In the genomic region with DNA sequence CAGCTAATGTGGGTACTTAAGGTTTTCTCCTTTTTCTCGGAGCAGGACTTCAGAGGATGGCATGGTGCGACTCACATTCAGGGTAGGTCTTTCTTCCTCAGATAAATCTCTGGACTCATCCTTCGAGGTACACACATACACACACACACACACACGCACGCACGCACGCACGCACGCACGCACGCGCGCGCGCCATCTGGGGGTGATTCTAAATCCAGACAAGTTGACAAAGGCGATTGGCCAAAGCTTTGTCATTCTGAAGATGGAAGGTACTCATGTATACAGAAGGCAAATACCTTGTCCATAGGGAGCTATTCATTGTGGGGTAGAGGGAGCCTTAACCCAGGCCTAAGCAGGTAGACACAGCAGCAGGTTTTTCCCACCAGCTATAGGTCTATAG, we compare ENCODE assay signal across 9 mouse cellular contexts.
DNase-seq lines count a peak whose midpoint lies in the region; ATAC-seq and TF ChIP-seq lines count a peak whose summit lies in the region.
"Had no signal": no experiment of that assay in that cellular context is flagged by ENCODE, and none has a peak within 500 bp of the region (broad histone marks: within the 10 kb centered on the region; RNA-seq: fewer than 3 reads in every experiment).

No protein-coding gene starts in this region.

- no peak overlapping the region for H3K9ac ChIP-seq in hindbrain, embryonic 16.5 days (ENCODE audit: low read depth, low read length)
- H3K9ac ChIP-seq in hindbrain, postnatal 0 days (replicated peaks; ENCODE audit: low read length), result no peak overlapping the region
- H3K9ac ChIP-seq in midbrain, embryonic 15.5 days, result peak overlapping the region; percentile 21; the same call in 1 of the 2 replicates

- 87% methylated on average over 16 of the region's 16 CpGs for WGBS in hindbrain, embryonic 10.5 days
- 81% methylated on average over 16 of the region's 16 CpGs for WGBS in hindbrain, embryonic 16.5 days
- 68% methylated on average over 16 of the region's 16 CpGs for WGBS in hindbrain, postnatal 0 days
- WGBS in midbrain, embryonic 15.5 days, result 85% methylated on average over 16 of the region's 16 CpGs

- ATAC-seq in hindbrain, embryonic 16.5 days, result no peak
- no peak for ATAC-seq in hindbrain, postnatal 0 days
- ATAC-seq in midbrain, embryonic 15.5 days (replicated peaks), result peak; percentile 46

- peaks cover 27% of the 10 kb centered on the region for H3K4me1 ChIP-seq in hindbrain, embryonic 10.5 days (replicated peaks)
- peaks cover 16% of the 10 kb centered on the region for H3K4me1 ChIP-seq in hindbrain, embryonic 16.5 days (ENCODE audit: control insufficient read depth, insufficient read depth, low read depth, low read length)
- H3K4me1 ChIP-seq in hindbrain, postnatal 0 days (ENCODE audit: insufficient read depth, low read length), result peaks cover 13% of the 10 kb centered on the region
- H3K4me1 ChIP-seq in midbrain, embryonic 15.5 days, result peaks cover 11% of the 10 kb centered on the region

- no peaks in the 10 kb centered on the region for H3K36me3 ChIP-seq in hindbrain, embryonic 10.5 days
- H3K36me3 ChIP-seq in hindbrain, embryonic 16.5 days (ENCODE audit: control insufficient read depth, insufficient read depth, low read length), result no peaks in the 10 kb centered on the region
- no peaks in the 10 kb centered on the region for H3K36me3 ChIP-seq in hindbrain, postnatal 0 days (ENCODE audit: insufficient read depth, low read length)
- H3K36me3 ChIP-seq in midbrain, embryonic 15.5 days (replicated peaks), result no peaks in the 10 kb centered on the region

- no peak overlapping the region for H3K4me2 ChIP-seq in hindbrain, embryonic 16.5 days (ENCODE audit: low read length)
- peak overlapping the region; percentile 58; the same call in 1 of the 2 replicates for H3K4me2 ChIP-seq in hindbrain, postnatal 0 days (ENCODE audit: low read depth, low read length)
- peak overlapping the region; percentile 48 for H3K4me2 ChIP-seq in midbrain, embryonic 15.5 days

- no peak; the same call in 1 of the 2 replicates for TF ChIP-seq CTCF in hindbrain, postnatal 0 days (IDR thresholded peaks at IDR 0.05; ENCODE audit: low read depth)

- H3K9me3 ChIP-seq in hindbrain, embryonic 10.5 days, result no peaks in the 10 kb centered on the region
- H3K9me3 ChIP-seq in hindbrain, embryonic 16.5 days (ENCODE audit: control insufficient read depth, low read length), result no peaks in the 10 kb centered on the region
- no peaks in the 10 kb centered on the region for H3K9me3 ChIP-seq in hindbrain, postnatal 0 days (ENCODE audit: low read length)
- no peaks in the 10 kb centered on the region for H3K9me3 ChIP-seq in midbrain, embryonic 15.5 days

- H3K27ac ChIP-seq in hindbrain, embryonic 10.5 days, result peak overlapping the region; percentile 89
- H3K27ac ChIP-seq in hindbrain, embryonic 16.5 days (ENCODE audit: low read depth, low read length), result no peak overlapping the region
- peak overlapping the region; percentile 56; the same call in 1 of the 2 replicates for H3K27ac ChIP-seq in hindbrain, postnatal 0 days
- peak overlapping the region; percentile 63; the same call in 1 of the 2 replicates for H3K27ac ChIP-seq in midbrain, embryonic 15.5 days

- no peaks in the 10 kb centered on the region for H3K27me3 ChIP-seq in hindbrain, embryonic 10.5 days (ENCODE audit: insufficient read depth, poor library complexity, severe bottlenecking)
- H3K27me3 ChIP-seq in hindbrain, embryonic 16.5 days (replicated peaks; ENCODE audit: control insufficient read depth, insufficient read depth, low read length), result no peaks in the 10 kb centered on the region
- no peaks in the 10 kb centered on the region for H3K27me3 ChIP-seq in hindbrain, postnatal 0 days (ENCODE audit: insufficient read depth, low read length)
- H3K27me3 ChIP-seq in midbrain, embryonic 15.5 days (replicated peaks), result no peaks in the 10 kb centered on the region
- H3K27me3 ChIP-seq: Patski had no signal

- peak; percentile 40 for DNase-seq in hindbrain, embryonic 10.5 days (ENCODE audit: low spot score)
- DNase-seq in embryo, embryonic 10 days (ENCODE audit: low spot score), result peak; percentile 21
- DNase-seq in hindbrain, postnatal 0 days (ENCODE audit: low spot score), result no peak
- no peak for DNase-seq in adrenal gland, adult 2 months
- DNase-seq in urinary bladder, postnatal 25 days (ENCODE audit: low spot score), result no peak
- DNase-seq in right cerebral cortex, postnatal 4 days, result no peak

- 0 out of 2 replicates have a peak overlapping the region, but pooled peaks have one; percentile 53 for H3K4me3 ChIP-seq in hindbrain, embryonic 10.5 days
- H3K4me3 ChIP-seq in hindbrain, embryonic 16.5 days (ENCODE audit: low read length), result no peak overlapping the region
- no peak overlapping the region for H3K4me3 ChIP-seq in hindbrain, postnatal 0 days (ENCODE audit: low read length)
- no peak overlapping the region for H3K4me3 ChIP-seq in midbrain, embryonic 15.5 days

Comparison
In these comparisons a context has a peak if more than half of its experiments do, and no peak if none do; other contexts are left out.
1. DNase-seq: peak in hindbrain, embryonic 10.5 days (single experiment) and embryo, embryonic 10 days (single experiment); none in hindbrain, postnatal 0 days (single experiment), adrenal gland, adult 2 months (single experiment), urinary bladder, postnatal 25 days (single experiment) and right cerebral cortex, postnatal 4 days (single experiment).